Mouse (Mus musculus) embryonic fibroblast, embryonic 13.5 days (primary cell): Measurements from ENCODE around the gene Kcnb1. TPM values are rescaled to one million over a fixed set of nuclear protein-coding genes. Genes with fewer than 3 reads are reported as not detected.

Experiments
- H3K27ac ChIP-seq: 2 replicates; pipeline ENCODE4 v1.5.1; 2012; ENCODE audit warnings: low read length, control low read depth, inconsistent platforms; ENCODE audit not compliant: insufficient read depth
- H3K4me1 ChIP-seq: 2 replicates; pipeline ENCODE4 v1.6.1; 2011; ENCODE audit warnings: low read length; ENCODE audit not compliant: control insufficient read depth, insufficient read depth
- H3K4me3 ChIP-seq: 2 replicates; pipeline ENCODE4 v1.5.1; 2011; ENCODE audit warnings: mild to moderate bottlenecking, control low read depth, low read length; ENCODE audit not compliant: insufficient read depth
- CTCF ChIP-seq: IDR thresholded peaks from 2 replicates; pipeline ENCODE4 v1.5.1; 2011; ENCODE audit warnings: mild to moderate bottlenecking, control low read depth, low read length, moderate library complexity, borderline replicate concordance; ENCODE audit not compliant: insufficient read depth
- POLR2A ChIP-seq: IDR thresholded peaks from 2 replicates; pipeline ENCODE4 v1.6.1; 2011; ENCODE audit warnings: low read depth, mild to moderate bottlenecking, control low read depth, low read length, moderate library complexity
- polyA plus RNA-seq: library from polyadenylated mRNA; stranded (reverse); fragments of >200 nt; gene quantifications from 2 replicates; pipeline ENCODE4 v1.2.4, GENCODE M21; 2011; ENCODE audit warnings: low read depth; ENCODE audit not compliant: missing spikeins, insufficient read length

Kcnb1 gene
- polyA plus RNA-seq, 1 experiment: 0.65 TPM

DNA sequence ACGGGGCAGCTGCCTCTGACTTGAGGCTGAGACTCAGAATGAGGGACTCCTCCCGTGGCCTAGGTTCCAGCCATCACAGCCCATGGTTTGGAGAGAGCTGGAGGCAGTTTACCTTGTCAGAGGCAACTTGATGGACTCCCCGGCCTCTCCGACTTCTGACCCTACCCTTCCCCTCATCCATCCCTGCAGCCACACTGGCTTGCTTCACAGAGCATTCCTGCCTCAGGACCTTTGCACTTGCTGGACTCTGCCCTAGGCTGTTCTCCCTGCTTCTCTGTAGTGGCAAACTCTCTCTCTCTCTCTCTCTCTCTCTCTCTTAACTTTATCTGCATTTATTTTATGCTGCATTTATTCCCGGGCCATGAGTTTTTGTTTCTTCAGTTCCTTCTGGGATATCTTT, 103.1 kb downstream of the Kcnb1 start:
- Histone ChIP-seq H3K4me1 (no peaks in the 10 kb centered on the region), H3K4me3 (no peak overlapping the region), H3K27ac (no peak overlapping the region)
- TF ChIP-seq POLR2A (no peak), CTCF (no peak)

GRCm38 (mm10) chr2:167086092-167086491, 103.9 kb downstream of the Kcnb1 start:
- Histone ChIP-seq H3K27ac (no peak overlapping the region), H3K4me3 (no peak overlapping the region), H3K4me1 (no peaks in the 10 kb centered on the region)
- TF ChIP-seq POLR2A: no peak
- no peak for TF ChIP-seq CTCF

DNA sequence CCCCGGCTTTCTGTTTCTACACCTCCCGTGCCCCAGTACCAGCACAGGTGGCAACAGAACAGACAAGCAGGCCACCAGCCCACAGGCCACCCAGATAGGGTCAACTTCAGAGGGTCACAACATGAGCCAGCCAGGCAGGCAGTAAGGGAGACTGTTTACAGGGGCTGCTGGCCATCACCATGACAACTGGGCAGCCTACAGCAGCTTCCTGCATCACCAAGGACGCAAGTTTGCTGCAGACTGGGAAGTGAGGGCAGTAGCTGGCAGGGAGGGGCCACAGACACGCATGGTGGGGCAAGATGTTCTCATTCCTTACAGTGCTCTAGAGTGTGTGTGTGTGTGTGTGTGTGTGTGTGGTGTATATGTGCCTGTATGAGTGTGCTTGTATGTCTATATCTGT, 108.3 kb downstream of the Kcnb1 start:
- H3K4me1 ChIP-seq: no peaks in the 10 kb centered on the region; the same call in 1 of the 2 replicates

GRCm38 (mm10) chr2:167081135-167081534, 108.8 kb downstream of the Kcnb1 start:
- H3K4me3 ChIP-seq: no peak overlapping the region
- TF ChIP-seq CTCF (no peak), POLR2A (no peak)
- no peaks in the 10 kb centered on the region; the same call in 1 of the 2 replicates for H3K4me1 ChIP-seq
- H3K27ac ChIP-seq: no peak overlapping the region

More for the DNA sequence above, 108.3 kb downstream of the Kcnb1 start:
- no peak overlapping the region for H3K27ac ChIP-seq
- TF ChIP-seq CTCF (no peak), POLR2A (no peak)
- H3K4me3 ChIP-seq: no peak overlapping the region

GRCm38 (mm10) chr2:167080387-167080786, 109.6 kb downstream of the Kcnb1 start:
- no peak overlapping the region for H3K27ac ChIP-seq
- H3K4me1 ChIP-seq: no peaks in the 10 kb centered on the region; the same call in 1 of the 2 replicates

GRCm38 (mm10) chr2:167079535-167080257, 110.3 kb downstream of the Kcnb1 start:
- H3K27ac ChIP-seq: peak overlapping the region; percentile 64
- no peak overlapping the region for H3K4me3 ChIP-seq
- H3K4me1 ChIP-seq: no peaks in the 10 kb centered on the region; the same call in 1 of the 2 replicates
- TF ChIP-seq POLR2A (no peak), CTCF (no peak)

More at GRCm38 (mm10) chr2:167080387-167080786, 109.6 kb downstream of the Kcnb1 start:
- TF ChIP-seq CTCF (no peak), POLR2A (no peak)
- no peak overlapping the region for H3K4me3 ChIP-seq

- Histone ChIP-seq H3K4me1 (no peaks in the 10 kb centered on the region; the same call in 1 of the 2 replicates), H3K4me3 (no peak overlapping the region), H3K27ac (peak overlapping the region; percentile 64)
- TF ChIP-seq CTCF (no peak), POLR2A (no peak)
Measured at GRCm38 (mm10) chr2:167078931-167079495, 110.9 kb downstream of the Kcnb1 start.

DNA sequence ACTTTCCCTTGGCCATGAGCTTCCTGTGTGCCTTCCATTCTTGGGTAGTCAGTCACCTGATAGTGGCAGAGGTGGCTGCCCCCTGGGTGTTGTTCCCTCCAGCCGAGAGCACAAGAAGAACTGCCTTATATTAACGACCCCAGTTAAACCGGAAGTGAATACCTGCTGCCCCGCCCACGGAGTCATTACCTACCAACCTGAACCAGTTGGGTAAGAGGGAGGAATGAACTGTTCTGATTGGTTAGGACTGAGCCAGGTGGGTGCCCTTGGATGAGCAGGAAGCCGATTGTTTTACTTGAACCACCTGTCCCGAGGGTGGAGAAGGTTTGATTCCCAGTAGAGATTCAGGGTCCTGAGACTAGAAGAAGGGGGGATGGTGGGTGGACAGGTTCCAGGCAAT, 111.5 kb downstream of the Kcnb1 start:
- no peak for TF ChIP-seq POLR2A
- Histone ChIP-seq H3K4me3 (no peak overlapping the region), H3K4me1 (no peaks in the 10 kb centered on the region; the same call in 1 of the 2 replicates), H3K27ac (no peak overlapping the region)

- TF ChIP-seq POLR2A (no peak), CTCF (no peak)
- Histone ChIP-seq H3K4me1 (no peaks in the 10 kb centered on the region; the same call in 1 of the 2 replicates), H3K27ac (no peak overlapping the region), H3K4me3 (no peak overlapping the region)
Measured at GRCm38 (mm10) chr2:167077199-167077962, 112.6 kb downstream of the Kcnb1 start.

DNA sequence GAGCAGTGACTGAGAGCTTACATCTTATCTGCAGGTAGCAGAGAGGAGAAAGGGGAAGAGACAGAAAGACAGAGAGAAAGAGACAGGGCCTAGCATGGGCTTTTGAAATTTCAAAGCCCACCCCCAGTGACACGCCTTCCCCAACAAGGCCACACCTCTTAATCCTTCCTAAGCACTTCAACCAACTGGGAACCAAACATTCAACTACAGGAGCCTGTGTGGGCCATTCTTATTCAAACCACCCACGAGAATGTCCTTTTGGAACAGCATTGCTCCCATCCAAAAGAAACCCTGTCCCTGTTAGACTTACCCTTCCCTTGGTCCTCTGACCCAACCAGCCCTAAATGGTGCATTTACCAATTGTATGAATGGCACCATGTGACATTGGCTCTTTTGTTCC, 113.2 kb downstream of the Kcnb1 start:
- H3K4me1 ChIP-seq: no peaks in the 10 kb centered on the region; the same call in 1 of the 2 replicates
- no peak overlapping the region for H3K4me3 ChIP-seq
- no peak overlapping the region for H3K27ac ChIP-seq
- TF ChIP-seq POLR2A: no peak
- TF ChIP-seq CTCF: no peak
